Mouse (Mus musculus) bone marrow, adult 2 months (tissue): Measurements from ENCODE around the gene Hibadh.

Experiments used
- CTCF ChIP-seq: fragments of 200-500 bp; IDR thresholded peaks from 2 replicates; pipeline ENCODE4 v1.5.1; 2011; ENCODE audit warnings: low read length, control low read depth; ENCODE audit not compliant: control insufficient read depth, insufficient read depth
- POLR2A ChIP-seq: fragments of 200-500 bp; IDR thresholded peaks from 2 replicates; pipeline ENCODE4 v1.6.1; 2011; ENCODE audit warnings: low read depth, mild to moderate bottlenecking, control low read depth, low read length, borderline replicate concordance; ENCODE audit not compliant: control insufficient read depth

DNA sequence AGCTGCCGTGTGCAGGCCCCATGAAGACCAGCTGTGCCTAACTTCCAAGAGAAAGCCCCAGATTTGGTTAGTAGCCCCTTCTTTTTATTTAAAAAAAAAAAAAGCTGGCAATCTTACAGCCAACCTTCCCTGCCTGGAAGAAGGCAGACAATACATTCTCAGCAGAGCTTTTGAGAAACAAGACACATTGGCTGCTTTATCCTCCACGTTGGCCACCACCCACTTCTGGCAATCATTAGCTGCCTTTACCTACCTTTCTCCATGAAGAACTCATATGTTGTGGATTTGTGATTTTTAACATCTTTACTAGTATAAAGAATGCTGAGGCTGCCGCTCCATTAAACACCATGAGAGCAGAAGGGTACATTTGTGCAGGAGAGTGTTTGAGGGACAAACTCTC lies 131.4 kb downstream of the Hibadh start:
- no peak for TF ChIP-seq CTCF
- TF ChIP-seq POLR2A, result no peak
